Mouse (Mus musculus) cortical plate, adult 2 months (tissue): ENCODE results near the gene Tmem56.

Source experiments
- CTCF ChIP-seq: fragments of 200-500 bp; IDR thresholded peaks from 2 replicates; pipeline ENCODE4 v1.5.1; 2011; ENCODE audit warnings: mild to moderate bottlenecking, control low read depth, low read length; ENCODE audit not compliant: insufficient read depth; ENCODE audit errors: extremely low read depth
- POLR2A ChIP-seq: fragments of 200-500 bp; IDR thresholded peaks from 2 replicates; pipeline ENCODE4 v1.6.1; 2011; ENCODE audit warnings: mild to moderate bottlenecking, low read length, control low read depth; ENCODE audit not compliant: insufficient read depth; ENCODE audit errors: extremely low read depth

- no peak for TF ChIP-seq POLR2A
- TF ChIP-seq CTCF: no peak
Measured at GRCm38 (mm10) chr3:121174248-121174945, 108.5 kb downstream of the Tmem56 start.
